Comparison of ENCODE assay signal across 8 mouse cellular contexts in the genomic region with DNA sequence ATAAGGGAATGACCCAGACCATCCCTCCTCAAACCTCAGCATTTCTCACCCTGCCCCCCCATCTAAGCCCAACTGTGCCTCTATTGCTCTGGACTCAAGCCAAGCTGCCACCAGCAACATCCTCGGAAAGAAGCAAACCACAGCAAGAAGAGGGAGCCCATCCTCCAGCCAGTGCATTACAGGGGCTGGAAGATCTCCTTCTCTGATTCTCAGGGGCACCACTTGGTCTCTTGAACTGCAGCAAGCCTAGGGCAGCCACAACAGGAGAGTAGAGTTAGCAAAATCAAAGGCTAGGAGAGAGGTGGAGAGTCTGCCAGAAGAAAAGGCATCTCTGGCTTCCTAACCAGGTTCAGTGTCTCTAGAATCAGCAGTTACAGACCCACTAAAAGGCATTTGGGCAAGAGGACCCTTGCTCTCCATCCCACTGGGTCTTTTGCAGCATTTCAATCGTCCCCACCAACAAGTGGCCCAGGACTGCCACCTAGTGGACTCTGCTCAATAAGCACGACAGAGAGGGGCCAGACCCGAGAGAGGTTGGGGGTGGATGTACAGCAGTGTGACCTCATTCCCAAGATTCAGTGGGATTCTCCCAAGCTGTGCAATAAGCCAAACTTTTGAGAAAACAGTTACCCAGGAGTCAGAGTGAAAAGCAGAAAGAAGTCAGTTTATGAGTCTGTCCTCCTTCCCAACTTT. TPM values are rescaled to one million over a fixed set of nuclear protein-coding genes. Genes with fewer than 3 reads are reported as not detected.
DNase-seq lines count a peak whose midpoint lies in the region; ATAC-seq and TF ChIP-seq lines count a peak whose summit lies in the region.

No protein-coding gene starts in this region.

- H3K9ac ChIP-seq in heart, adult 2 months (ENCODE audit: low read depth, low read length) = no peak overlapping the region
- H3K9ac ChIP-seq in kidney, embryonic 14.5 days (ENCODE audit: low read depth, low read length) = no peak overlapping the region
- H3K9ac ChIP-seq in limb, embryonic 13.5 days = no peak overlapping the region
- H3K9ac ChIP-seq in neural tube, embryonic 12.5 days = peak overlapping the region; percentile 21; the same call in 1 of the 2 replicates
- H3K9ac ChIP-seq in stomach, postnatal 0 days (ENCODE audit: low read length) = no peak overlapping the region

- no peaks in the 10 kb centered on the region for H3K79me2 ChIP-seq in heart, adult 2 months (replicated peaks; ENCODE audit: control insufficient read depth, insufficient read depth, low read length)

- H3K27me3 ChIP-seq in heart, adult 2 months (ENCODE audit: control insufficient read depth, insufficient read depth, low read length) = no peaks in the 10 kb centered on the region
- no peaks in the 10 kb centered on the region for H3K27me3 ChIP-seq in kidney, embryonic 14.5 days (ENCODE audit: control insufficient read depth, insufficient read depth, low read length)
- H3K27me3 ChIP-seq in limb, embryonic 13.5 days = no peaks in the 10 kb centered on the region
- H3K27me3 ChIP-seq in neural tube, embryonic 12.5 days (replicated peaks) = no peaks in the 10 kb centered on the region
- H3K27me3 ChIP-seq in stomach, postnatal 0 days (ENCODE audit: control insufficient read depth, insufficient read depth, low read length) = no peaks in the 10 kb centered on the region

- 5% methylated on average over 4 of the region's 4 CpGs for WGBS in heart, adult 2 months
- WGBS in kidney, embryonic 14.5 days = 14% methylated on average over 4 of the region's 4 CpGs
- 8% methylated on average over 4 of the region's 4 CpGs for WGBS in limb, embryonic 13.5 days
- WGBS in neural tube, embryonic 12.5 days = 13% methylated on average over 4 of the region's 4 CpGs
- WGBS in stomach, postnatal 0 days = 4% methylated on average over 4 of the region's 4 CpGs

- no peak; the same call in 1 of the 2 replicates for TF ChIP-seq CTCF in heart, adult 2 months (IDR thresholded peaks at IDR 0.05)
- TF ChIP-seq CTCF in stomach, postnatal 0 days (IDR thresholded peaks at IDR 0.05; ENCODE audit: low read depth) = peak; percentile 97

- no peak overlapping the region for H3K27ac ChIP-seq in heart, adult 2 months
- H3K27ac ChIP-seq in kidney, embryonic 14.5 days (ENCODE audit: low read depth, low read length) = no peak overlapping the region
- no peak overlapping the region for H3K27ac ChIP-seq in limb, embryonic 13.5 days
- H3K27ac ChIP-seq in neural tube, embryonic 12.5 days = no peak overlapping the region
- no peak overlapping the region for H3K27ac ChIP-seq in stomach, postnatal 0 days (replicated peaks)

- peak; percentile 87 for ATAC-seq in kidney, embryonic 14.5 days (ENCODE audit: low FRiP score, low TSS enrichment)
- peak; percentile 64 for ATAC-seq in limb, embryonic 13.5 days (ENCODE audit: low FRiP score, low read depth)
- peak; percentile 70 for ATAC-seq in neural tube, embryonic 12.5 days (ENCODE audit: low FRiP score, low read depth)
- peak; percentile 72 for ATAC-seq in stomach, postnatal 0 days (ENCODE audit: low FRiP score, low TSS enrichment)

- peak; percentile 18 for DNase-seq in 3134 (ENCODE audit: extremely low read depth, insufficient read length, low spot score)
- DNase-seq in adrenal gland, adult 8-10 months = peak; percentile 56
- peak; percentile 82 for DNase-seq in embryo, embryonic 9.5 days (ENCODE audit: extremely low spot score)
- peak; percentile 75 to 87 for DNase-seq in heart, adult 2 months
- peak; percentile 76 for DNase-seq in stomach, postnatal 0 days (ENCODE audit: low spot score)

- TF ChIP-seq POLR2A in heart, adult 2 months (IDR thresholded peaks at IDR 0.05; ENCODE audit: insufficient read depth, low read depth, low read length) = no peak

- intact Hi-C loops in heart, adult 2 months (cut with DNase I) = loop anchor here (1.0 to 5.0 kb wide), 6 partner anchors 191 to 626 kb away; a partner anchor contains a TSS

- H3K9me3 ChIP-seq in kidney, embryonic 14.5 days (ENCODE audit: control insufficient read depth, low read length) = no peaks in the 10 kb centered on the region
- H3K9me3 ChIP-seq in limb, embryonic 13.5 days = no peaks in the 10 kb centered on the region
- no peaks in the 10 kb centered on the region for H3K9me3 ChIP-seq in neural tube, embryonic 12.5 days
- no peaks in the 10 kb centered on the region for H3K9me3 ChIP-seq in stomach, postnatal 0 days (ENCODE audit: control insufficient read depth, low read length)

- no peak overlapping the region for H3K4me3 ChIP-seq in heart, adult 2 months
- H3K4me3 ChIP-seq in kidney, embryonic 14.5 days (ENCODE audit: low read length) = no peak overlapping the region
- no peak overlapping the region for H3K4me3 ChIP-seq in limb, embryonic 13.5 days
- H3K4me3 ChIP-seq in neural tube, embryonic 12.5 days = no peak overlapping the region
- no peak overlapping the region for H3K4me3 ChIP-seq in stomach, postnatal 0 days (ENCODE audit: low read depth, low read length)

- no peaks in the 10 kb centered on the region for H3K36me3 ChIP-seq in heart, adult 2 months (ENCODE audit: control insufficient read depth, insufficient read depth, low read length)
- no peaks in the 10 kb centered on the region for H3K36me3 ChIP-seq in kidney, embryonic 14.5 days (ENCODE audit: control insufficient read depth, insufficient read depth, low read length)
- H3K36me3 ChIP-seq in limb, embryonic 13.5 days = no peaks in the 10 kb centered on the region
- no peaks in the 10 kb centered on the region for H3K36me3 ChIP-seq in neural tube, embryonic 12.5 days
- no peaks in the 10 kb centered on the region for H3K36me3 ChIP-seq in stomach, postnatal 0 days (ENCODE audit: control insufficient read depth, insufficient read depth, low read length)

- no peak overlapping the region for H3K4me2 ChIP-seq in kidney, embryonic 14.5 days (replicated peaks; ENCODE audit: low read depth, low read length)
- H3K4me2 ChIP-seq in limb, embryonic 13.5 days (replicated peaks) = no peak overlapping the region
- no peak overlapping the region for H3K4me2 ChIP-seq in neural tube, embryonic 12.5 days (replicated peaks)
- no peak overlapping the region for H3K4me2 ChIP-seq in stomach, postnatal 0 days (replicated peaks; ENCODE audit: low read depth)

- peaks cover 5% of the 10 kb centered on the region; the same call in 1 of the 2 replicates for H3K4me1 ChIP-seq in heart, adult 2 months (ENCODE audit: control insufficient read depth, insufficient read depth, low read length)
- H3K4me1 ChIP-seq in kidney, embryonic 14.5 days (ENCODE audit: control insufficient read depth, insufficient read depth, low read length) = no peaks in the 10 kb centered on the region
- H3K4me1 ChIP-seq in limb, embryonic 13.5 days = 0 out of 2 replicates have a peak, but pooled peaks cover 3% of the 10 kb centered on the region
- H3K4me1 ChIP-seq in neural tube, embryonic 12.5 days = no peaks in the 10 kb centered on the region
- no peaks in the 10 kb centered on the region for H3K4me1 ChIP-seq in stomach, postnatal 0 days (replicated peaks; ENCODE audit: control insufficient read depth, insufficient read depth)

- peak; percentile 88 for TF ChIP-seq EP300 in heart, adult 2 months (IDR thresholded peaks at IDR 0.05; ENCODE audit: insufficient read depth, low read depth, low read length)
- no peak for TF ChIP-seq EP300 in stomach, postnatal 0 days (optimal IDR thresholded peaks at IDR 0.05)

RNA-seq across cellular contexts. Expression of a gene that starts 42.3 kb away (rescaled TPM):
- 10 to 100 TPM; 30.0 to 51.0 (median 39.4) TPM for total RNA-seq in adrenal gland, adult 8-10 months (2022)
- total RNA-seq in heart, adult 2 months (2021) = 10 to 100 TPM in 1 of 2 experiments, 1 to 10 TPM in 1; 9.3 to 11.4 TPM
- polyA plus RNA-seq in heart, adult 2 months (2012; rRNA removed) = 25.1 and 28.8 TPM in 2 replicates
- polyA plus RNA-seq in kidney, embryonic 14.5 days (2014; fragmentation: Nextera tagmentation; extraction: Ambion mirVana) = 69.0 and 77.1 TPM in 2 replicates
- polyA plus RNA-seq in limb, embryonic 13.5 days (2015; fragmentation: Nextera tagmentation; extraction: Ambion mirVana) = 55.0 and 59.1 TPM in 2 replicates
- 79.9 and 80.9 TPM in 2 replicates for polyA plus RNA-seq in neural tube, embryonic 12.5 days (2016; fragmentation: Nextera tagmentation; extraction: Ambion mirVana)
- polyA plus RNA-seq in stomach, postnatal 0 days (2015; fragmentation: Nextera tagmentation; extraction: Ambion mirVana) = 19.5 and 22.7 TPM in 2 replicates

Comparison
In these comparisons a context has a peak if more than half of its experiments do, and no peak if none do; other contexts are left out.
1. DNase-seq: peak in every context shown above with its lines; median percentile 82 in embryo, embryonic 9.5 days; 81 in heart, adult 2 months; 76 in stomach, postnatal 0 days; 56 in adrenal gland, adult 8-10 months; 18 in 3134.